In the genomic region with DNA sequence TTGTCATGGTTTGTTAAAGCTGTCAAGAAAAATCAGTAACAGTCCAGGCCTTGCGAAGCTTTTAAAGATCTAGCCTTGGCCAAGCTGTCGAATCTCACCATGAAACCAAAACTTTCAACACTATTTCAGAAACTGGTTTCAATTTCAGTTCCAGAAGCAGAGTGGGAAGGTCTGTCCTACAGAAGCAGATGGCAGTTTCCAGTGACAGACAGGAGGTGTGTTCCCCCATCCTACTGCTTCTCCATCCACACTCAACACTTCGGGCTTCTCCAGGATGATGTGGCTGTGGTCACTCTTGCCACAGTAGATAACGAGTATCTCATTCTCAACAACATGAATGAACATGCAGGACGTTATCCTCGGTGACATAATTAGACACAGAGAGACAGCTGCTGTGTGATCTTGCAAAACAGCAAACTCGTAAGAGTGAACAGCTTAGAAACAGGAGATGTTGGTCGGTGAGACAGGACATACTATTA, we compare ENCODE assay signal across 15 mouse cellular contexts.
DNase-seq lines count a peak whose midpoint lies in the region; ATAC-seq and TF ChIP-seq lines count a peak whose summit lies in the region.
"Had no signal": no experiment of that assay in that cellular context is flagged by ENCODE, and none has a peak within 500 bp of the region (broad histone marks: within the 10 kb centered on the region; RNA-seq: fewer than 3 reads in every experiment).

No protein-coding gene starts in this region.

- no peaks in the 10 kb centered on the region for H3K36me3 ChIP-seq in hindbrain, postnatal 0 days (ENCODE audit: insufficient read depth, low read length)
- H3K36me3 ChIP-seq: hindbrain, embryonic 15.5 days; liver, embryonic 13.5 days; midbrain, embryonic 15.5 days; neural tube, embryonic 12.5 days had no signal

- DNase-seq in 3T3-L1 (ENCODE audit: low read depth, low spot score) (peak; percentile 32), A20 (ENCODE audit: low read depth, low spot score) (peak; percentile 13)
- peak; percentile 49 to 75 for DNase-seq in frontal cortex, postnatal 36 days (ENCODE audit: low spot score in 2 of 2)
- no peak for DNase-seq in hindbrain, postnatal 0 days (ENCODE audit: low spot score)
- DNase-seq in urinary bladder, postnatal 4 days (ENCODE audit: low spot score in 2 of 2): no peak
- DNase-seq in kidney, adult 8-10 months: no peak
- DNase-seq: cerebellum, adult 2 months; heart, adult 18-20 months; heart, postnatal 14 days; liver, embryonic 13.5 days had no signal

- no peak for TF ChIP-seq CTCF in hindbrain, postnatal 0 days (IDR thresholded peaks at IDR 0.05; ENCODE audit: low read depth)

- H3K9ac ChIP-seq in hindbrain, postnatal 0 days (replicated peaks; ENCODE audit: low read length): no peak overlapping the region
- H3K9ac ChIP-seq: hindbrain, embryonic 15.5 days; liver, embryonic 13.5 days; midbrain, embryonic 15.5 days; neural tube, embryonic 12.5 days had no signal

- no peak overlapping the region for H3K27ac ChIP-seq in hindbrain, postnatal 0 days
- H3K27ac ChIP-seq: hindbrain, embryonic 15.5 days; liver, embryonic 13.5 days; midbrain, embryonic 15.5 days; neural tube, embryonic 12.5 days had no signal

- 78% methylated on average over 8 of the region's 8 CpGs for WGBS in hindbrain, postnatal 0 days

- H3K27me3 ChIP-seq in hindbrain, postnatal 0 days (ENCODE audit: insufficient read depth, low read length): no peaks in the 10 kb centered on the region
- H3K27me3 ChIP-seq: hindbrain, embryonic 15.5 days; liver, embryonic 13.5 days; midbrain, embryonic 15.5 days; neural tube, embryonic 12.5 days had no signal

- ATAC-seq in megakaryocyte-erythroid progenitor cell, adult 5-6 weeks (replicated peaks; ENCODE audit: low FRiP score, low TSS enrichment, poor library complexity, severe bottlenecking): peak; percentile 65
- no peak for ATAC-seq in hindbrain, postnatal 0 days
- ATAC-seq: lung, postnatal 0 days; midbrain, embryonic 15.5 days had no signal

- H3K4me1 ChIP-seq in hindbrain, postnatal 0 days (ENCODE audit: insufficient read depth, low read length): no peaks in the 10 kb centered on the region
- H3K4me1 ChIP-seq: hindbrain, embryonic 15.5 days; midbrain, embryonic 15.5 days; neural tube, embryonic 12.5 days had no signal

- no peak overlapping the region for H3K4me2 ChIP-seq in hindbrain, postnatal 0 days (ENCODE audit: low read depth, low read length)
- H3K4me2 ChIP-seq: hindbrain, embryonic 15.5 days; liver, embryonic 13.5 days; midbrain, embryonic 15.5 days; neural tube, embryonic 12.5 days had no signal

- H3K4me3 ChIP-seq in hindbrain, postnatal 0 days (ENCODE audit: low read length): no peak overlapping the region
- H3K4me3 ChIP-seq: hindbrain, embryonic 15.5 days; liver, embryonic 13.5 days; midbrain, embryonic 15.5 days; neural tube, embryonic 12.5 days had no signal

- no peaks in the 10 kb centered on the region for H3K9me3 ChIP-seq in hindbrain, postnatal 0 days (ENCODE audit: low read length)
- H3K9me3 ChIP-seq: hindbrain, embryonic 15.5 days; liver, embryonic 13.5 days; midbrain, embryonic 15.5 days; neural tube, embryonic 12.5 days had no signal

Comparison
In these comparisons a context has a peak if more than half of its experiments do, and no peak if none do; other contexts are left out.
1. DNase-seq: peak in 3T3-L1 (single experiment), A20 (single experiment) and frontal cortex, postnatal 36 days (2 of 2); none in hindbrain, postnatal 0 days (single experiment), urinary bladder, postnatal 4 days (0 of 2) and kidney, adult 8-10 months (0 of 2).